Mouse (Mus musculus): ENCODE data around the gene Rpl38.

Rpl38 gene

GRCm38 (mm10) chr11:114704071-114704913 is 36.0 kb downstream of the Rpl38 start:
- DNase-seq (ENCODE audit: low spot score in 2 of 2) = peak; percentile 90 to 92

- DNase-seq (ENCODE audit: low spot score in 2 of 2) = no peak
Observed at GRCm38 (mm10) chr11:114706358-114706757, 38.0 kb downstream of the Rpl38 start.

DNA sequence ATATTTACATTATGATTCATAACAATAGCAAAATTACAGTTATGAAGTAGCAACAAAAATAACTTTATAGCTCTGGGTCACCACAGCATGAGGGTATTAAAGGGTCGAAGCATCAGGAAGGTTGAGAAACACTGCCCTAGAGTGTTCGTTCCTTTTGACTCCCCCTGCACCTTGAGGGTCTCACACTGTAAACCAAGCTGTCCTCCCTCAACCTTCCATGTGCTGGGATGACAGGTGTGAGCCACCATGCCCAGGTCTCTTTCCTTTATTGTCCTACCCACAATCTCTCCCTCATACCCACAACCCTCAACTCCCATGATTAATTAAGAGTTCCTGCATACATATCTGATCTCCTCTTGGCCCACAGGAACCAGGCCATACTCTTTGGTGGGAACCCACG is 43.1 kb downstream of the Rpl38 start:
- DNase-seq (ENCODE audit: low spot score in 2 of 2) = no peak

GRCm38 (mm10) chr11:114711861-114712260 is 43.5 kb downstream of the Rpl38 start:
- DNase-seq (ENCODE audit: low spot score in 2 of 2) = no peak

GRCm38 (mm10) chr11:114714526-114714925 is 46.2 kb downstream of the Rpl38 start:
- peak; percentile 50 to 61 for DNase-seq (ENCODE audit: low spot score in 2 of 2)

DNA sequence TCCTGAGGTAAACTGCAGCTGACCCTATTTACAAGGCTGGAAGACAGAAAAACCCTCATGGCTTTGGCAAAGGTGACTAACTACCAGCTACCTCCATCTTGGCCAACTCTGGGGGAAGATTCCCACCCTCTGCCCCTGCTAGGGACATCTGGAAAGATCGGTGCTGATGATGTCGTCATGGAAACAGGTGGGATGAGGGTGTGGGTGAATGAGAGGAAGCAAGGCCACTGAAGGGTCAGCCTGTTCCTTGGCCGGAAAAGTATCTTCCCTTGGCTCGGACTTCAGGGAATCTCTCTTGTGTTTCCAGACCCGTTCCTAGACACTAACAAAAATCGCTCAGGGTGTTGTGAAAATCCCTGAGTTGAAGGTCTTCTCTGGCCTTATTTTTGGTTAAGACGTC is 47.2 kb downstream of the Rpl38 start:
- DNase-seq (ENCODE audit: low spot score in 2 of 2) = no peak

GRCm38 (mm10) chr11:114720535-114720934 is 52.2 kb downstream of the Rpl38 start:
- no peak for DNase-seq (ENCODE audit: low spot score in 2 of 2)

Measured in right cerebral cortex, postnatal 10 days (tissue).